Mouse (Mus musculus) cortical plate, adult 2 months (tissue): ENCODE measurements around the gene Drc3.

Source experiments
- CTCF ChIP-seq: fragments of 200-500 bp; IDR thresholded peaks from 2 replicates; pipeline ENCODE4 v1.5.1; 2011; ENCODE audit warnings: mild to moderate bottlenecking, control low read depth, low read length; ENCODE audit not compliant: insufficient read depth; ENCODE audit errors: extremely low read depth
- POLR2A ChIP-seq: fragments of 200-500 bp; IDR thresholded peaks from 2 replicates; pipeline ENCODE4 v1.6.1; 2011; ENCODE audit warnings: mild to moderate bottlenecking, low read length, control low read depth; ENCODE audit not compliant: insufficient read depth; ENCODE audit errors: extremely low read depth

DNA sequence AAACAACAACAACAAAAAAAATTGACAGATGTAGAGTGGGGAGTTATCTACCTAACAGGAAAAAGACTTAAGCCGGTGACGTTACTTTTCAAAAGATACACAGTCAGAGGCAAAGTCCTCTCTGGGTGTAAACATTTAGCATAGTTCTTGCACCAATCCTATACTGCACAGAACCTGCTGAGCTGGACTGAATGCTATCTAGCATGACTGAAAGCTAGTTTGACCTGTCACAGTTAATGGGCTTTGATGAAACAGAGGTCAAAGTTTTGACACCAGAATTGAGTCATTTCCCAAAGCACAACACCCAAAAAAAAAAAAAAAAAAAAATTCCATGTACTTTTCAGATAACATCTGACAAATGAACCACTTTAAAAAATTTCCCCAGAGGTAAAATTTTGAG, 2.8 kb downstream of the Drc3 start:
- no peak for TF ChIP-seq CTCF
- no peak for TF ChIP-seq POLR2A
